Mouse (Mus musculus) erythroblast, embryonic 14.5 days (primary cell): Measurements from ENCODE around the gene C87436. TPM values are rescaled to one million over a fixed set of nuclear protein-coding genes. Genes with fewer than 3 reads are reported as not detected.
"Not testable (repeated sequence)": the region's sequence is repeated elsewhere in the genome, so short reads cannot be mapped to it uniquely, and the experiment has no call there.

Experiments
- H3K27me3 ChIP-seq: 2 replicates; pipeline ENCODE4 v1.6.1; 2012; ENCODE audit warnings: inconsistent platforms; ENCODE audit not compliant: control insufficient read depth
- H3K36me3 ChIP-seq: 2 replicates; pipeline ENCODE4 v1.6.1; 2012; ENCODE audit warnings: mild to moderate bottlenecking, inconsistent platforms; ENCODE audit not compliant: control insufficient read depth
- H3K4me1 ChIP-seq: 2 replicates; pipeline ENCODE4 v1.6.1; 2012; ENCODE audit warnings: inconsistent platforms; ENCODE audit not compliant: control insufficient read depth
- H3K4me3 ChIP-seq: replicated peaks from 2 replicates; pipeline ENCODE3; 2012; ENCODE audit warnings: moderate library complexity, mild to moderate bottlenecking, inconsistent platforms
- H3K9me3 ChIP-seq: 2 replicates; pipeline ENCODE4 v1.6.1; 2012; ENCODE audit warnings: low read length, inconsistent platforms, mixed read lengths; ENCODE audit not compliant: control insufficient read depth
- GATA1 ChIP-seq: IDR thresholded peaks from 2 replicates; pipeline ENCODE4 v1.6.1; 2012; ENCODE audit warnings: low read length, inconsistent platforms, mixed read lengths
- TAL1 ChIP-seq: IDR thresholded peaks from 3 replicates; pipeline ENCODE4 v1.6.1; 2012; ENCODE audit warnings: low read length, inconsistent platforms, mixed read lengths
- polyA plus RNA-seq: library from polyadenylated mRNA; stranded (reverse); fragments of >175 nt; gene quantifications from 2 replicates; pipeline ENCODE4 v1.2.3, GENCODE M21; 2012

The C87436 gene
- polyA plus RNA-seq, 1 experiment, result 0.84 TPM

- no peaks in the 10 kb centered on the region for H3K36me3 ChIP-seq
- H3K4me1 ChIP-seq, result peaks cover 17% of the 10 kb centered on the region
- H3K27me3 ChIP-seq, result no peaks in the 10 kb centered on the region
- peaks cover 2% of the 10 kb centered on the region; the same call in 1 of the 2 replicates for H3K9me3 ChIP-seq
- H3K4me3 ChIP-seq, result peak overlapping the region; percentile 42
- TF ChIP-seq TAL1 (no peak), GATA1 (no peak)
Measured at GRCm38 (mm10) chr6:86487358-86488148, 49.4 kb downstream of the C87436 start.

- TF ChIP-seq GATA1, result no peak
- no peak for TF ChIP-seq TAL1
- H3K4me3 ChIP-seq, result no peak overlapping the region
Measured at GRCm38 (mm10) chr6:86488149-86488485, 49.9 kb downstream of the C87436 start.

GRCm38 (mm10) chr6:86489945-86490344 lies 51.8 kb downstream of the C87436 start:
- Histone ChIP-seq H3K4me3 (no peak overlapping the region), H3K9me3 (peaks cover 4% of the 10 kb centered on the region), H3K4me1 (peaks cover 22% of the 10 kb centered on the region), H3K36me3 (peaks cover 2% of the 10 kb centered on the region), H3K27me3 (no peaks in the 10 kb centered on the region; the same call in 1 of the 2 replicates)
- TF ChIP-seq GATA1 (no peak), TAL1 (no peak)

More at GRCm38 (mm10) chr6:86488149-86488485, 49.9 kb downstream of the C87436 start:
- H3K9me3 ChIP-seq, result peaks cover 2% of the 10 kb centered on the region; the same call in 1 of the 2 replicates
- no peaks in the 10 kb centered on the region for H3K36me3 ChIP-seq
- H3K27me3 ChIP-seq, result no peaks in the 10 kb centered on the region
- peaks cover 17% of the 10 kb centered on the region for H3K4me1 ChIP-seq

GRCm38 (mm10) chr6:86490413-86490812 lies 52.2 kb downstream of the C87436 start:
- not testable (repeated sequence) for H3K9me3 ChIP-seq, H3K36me3 ChIP-seq, H3K27me3 ChIP-seq, H3K4me3 ChIP-seq
- H3K4me1 ChIP-seq, result peaks cover 22% of the 10 kb centered on the region

- peaks cover 8% of the 10 kb centered on the region for H3K9me3 ChIP-seq
- H3K36me3 ChIP-seq, result peaks cover 2% of the 10 kb centered on the region
Measured at GRCm38 (mm10) chr6:86493469-86494263, 55.5 kb downstream of the C87436 start.

GRCm38 (mm10) chr6:86494767-86495166 lies 56.6 kb downstream of the C87436 start:
- no peak for TF ChIP-seq GATA1
- no peak for TF ChIP-seq TAL1
- peaks cover 8% of the 10 kb centered on the region for H3K9me3 ChIP-seq
- H3K36me3 ChIP-seq, result peaks cover 2% of the 10 kb centered on the region
- H3K4me1 ChIP-seq, result peaks cover 12% of the 10 kb centered on the region
- H3K27me3 ChIP-seq, result no peaks in the 10 kb centered on the region; the same call in 1 of the 2 replicates
- H3K4me3 ChIP-seq, result no peak overlapping the region

More at GRCm38 (mm10) chr6:86493469-86494263, 55.5 kb downstream of the C87436 start:
- no peak overlapping the region for H3K4me3 ChIP-seq
- TF ChIP-seq GATA1 (no peak), TAL1 (no peak)
- no peaks in the 10 kb centered on the region; the same call in 1 of the 2 replicates for H3K27me3 ChIP-seq
- H3K4me1 ChIP-seq, result peaks cover 12% of the 10 kb centered on the region

GRCm38 (mm10) chr6:86495661-86496060 lies 57.5 kb downstream of the C87436 start:
- H3K4me1 ChIP-seq, result peaks cover 12% of the 10 kb centered on the region
- TF ChIP-seq TAL1 (no peak), GATA1 (no peak)
- no peak overlapping the region for H3K4me3 ChIP-seq

DNA sequence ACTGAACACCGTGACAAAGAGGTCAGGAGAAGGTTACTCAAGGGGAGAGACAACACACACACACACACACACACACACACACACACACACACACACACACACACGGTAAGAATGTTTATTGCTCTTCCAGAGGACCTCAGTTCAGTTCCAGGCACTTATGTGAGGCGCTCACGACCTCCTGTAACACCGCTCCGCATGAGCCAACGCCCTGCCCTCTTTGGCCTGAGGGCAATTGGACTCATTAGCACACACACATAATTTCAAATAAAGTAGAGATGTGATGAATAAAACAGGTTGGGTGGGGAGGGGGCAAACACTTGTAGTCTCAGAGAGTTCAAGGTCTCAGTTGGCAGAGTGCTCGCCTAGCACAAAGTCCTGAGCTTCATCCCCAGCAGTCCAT lies 58.0 kb downstream of the C87436 start:
- TF ChIP-seq GATA1 (no peak), TAL1 (no peak)
- Histone ChIP-seq H3K36me3 (peaks cover 2% of the 10 kb centered on the region), H3K4me1 (peaks cover 12% of the 10 kb centered on the region), H3K27me3 (no peaks in the 10 kb centered on the region; the same call in 1 of the 2 replicates), H3K9me3 (peaks cover 6% of the 10 kb centered on the region), H3K4me3 (no peak overlapping the region)

More at GRCm38 (mm10) chr6:86495661-86496060, 57.5 kb downstream of the C87436 start:
- Histone ChIP-seq H3K9me3 (peaks cover 6% of the 10 kb centered on the region), H3K36me3 (peaks cover 2% of the 10 kb centered on the region), H3K27me3 (no peaks in the 10 kb centered on the region; the same call in 1 of the 2 replicates)

DNA sequence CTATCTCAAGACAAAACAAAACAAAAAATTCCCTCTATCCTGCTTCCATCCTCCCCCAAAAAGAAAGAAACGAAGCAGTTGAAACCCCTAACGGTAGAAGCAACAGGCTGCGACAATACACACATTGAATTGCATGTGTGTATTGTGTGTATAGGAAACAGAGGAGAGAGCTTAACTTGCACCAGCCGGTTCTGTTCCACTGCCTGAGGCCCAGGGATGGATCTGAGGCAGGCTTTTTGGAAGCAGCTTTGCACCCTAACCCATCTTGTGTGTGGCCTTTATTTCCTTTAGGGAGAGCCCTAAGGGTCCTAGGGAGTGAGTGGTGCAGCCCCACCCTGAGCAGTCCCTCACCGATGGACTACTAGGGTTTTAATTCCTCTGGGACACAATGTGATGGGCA lies 58.4 kb downstream of the C87436 start:
- H3K4me3 ChIP-seq, result peak overlapping the region; percentile 4
- H3K36me3 ChIP-seq, result peaks cover 2% of the 10 kb centered on the region
- H3K9me3 ChIP-seq, result peaks cover 6% of the 10 kb centered on the region
- peaks cover 12% of the 10 kb centered on the region for H3K4me1 ChIP-seq
- TF ChIP-seq TAL1 (no peak), GATA1 (no peak)
- no peaks in the 10 kb centered on the region; the same call in 1 of the 2 replicates for H3K27me3 ChIP-seq
